Mouse (Mus musculus): ENCODE measurements around the gene Sall1. TPM values are rescaled to one million over a fixed set of nuclear protein-coding genes. Genes with fewer than 3 reads are reported as not detected.

The Sall1 gene
- polyA plus RNA-seq, 1 experiment from 2014 or later = 1.2 TPM

- Histone ChIP-seq H3K4me3 (replicated peaks) (no peak overlapping the region), H3K9ac (no peak overlapping the region), H3K4me2 (no peak overlapping the region), H3K36me3 (no peaks in the 10 kb centered on the region), H3K9me3 (no peaks in the 10 kb centered on the region), H3K27ac (no peak overlapping the region), H3K4me1 (peaks cover 13% of the 10 kb centered on the region; the same call in 1 of the 2 replicates), H3K27me3 (replicated peaks) (peaks cover 10% of the 10 kb centered on the region)
- ATAC-seq (ENCODE audit: insufficient read depth, low FRiP score, low read depth) = no peak
- 36% methylated on average over 6 of the region's 7 CpGs for WGBS
These were observed 35.2 kb downstream of the Sall1 start for GRCm38 (mm10) chr8:89008784-89009183.

DNA sequence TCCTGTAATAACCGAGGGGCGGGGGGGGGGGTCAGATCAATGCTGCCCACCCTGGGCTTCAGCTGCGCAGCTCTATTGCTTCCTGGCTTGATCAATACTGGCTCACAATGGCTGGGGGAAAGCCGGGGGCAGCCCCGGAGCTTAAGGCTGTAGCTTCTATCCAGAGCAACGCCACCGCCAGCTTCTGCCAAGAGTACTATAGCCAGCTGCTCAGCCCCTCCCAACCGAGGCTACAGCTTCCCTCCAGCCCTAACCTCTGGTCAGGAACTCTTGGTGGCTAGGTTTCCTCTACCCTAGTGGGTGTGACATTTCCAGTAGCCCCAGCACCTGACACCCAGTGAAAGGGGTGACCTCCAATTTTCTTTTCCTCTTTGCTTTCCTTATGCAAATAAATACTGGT is 36.8 kb downstream of the Sall1 start:
- 2% methylated on average over 8 of the region's 8 CpGs for WGBS
- ATAC-seq (ENCODE audit: insufficient read depth, low FRiP score, low read depth) = no peak
- Histone ChIP-seq H3K27me3 (replicated peaks) (peaks cover 10% of the 10 kb centered on the region), H3K9me3 (no peaks in the 10 kb centered on the region), H3K9ac (no peak overlapping the region), H3K36me3 (no peaks in the 10 kb centered on the region), H3K4me1 (peaks cover 13% of the 10 kb centered on the region; the same call in 1 of the 2 replicates), H3K4me3 (replicated peaks) (no peak overlapping the region), H3K27ac (no peak overlapping the region), H3K4me2 (peak overlapping the region; percentile 93)

- Histone ChIP-seq H3K36me3 (no peaks in the 10 kb centered on the region), H3K9me3 (no peaks in the 10 kb centered on the region), H3K4me1 (peaks cover 13% of the 10 kb centered on the region; the same call in 1 of the 2 replicates), H3K27ac (no peak overlapping the region), H3K27me3 (replicated peaks) (peaks cover 10% of the 10 kb centered on the region), H3K4me3 (replicated peaks) (peak overlapping the region; percentile 46), H3K9ac (no peak overlapping the region), H3K4me2 (peak overlapping the region; percentile 93)
- no peak for ATAC-seq (ENCODE audit: insufficient read depth, low FRiP score, low read depth)
- under 1% methylated on average over 34 of the region's 34 CpGs for WGBS
These were observed 37.5 kb downstream of the Sall1 start for GRCm38 (mm10) chr8:89006426-89006825.

DNA sequence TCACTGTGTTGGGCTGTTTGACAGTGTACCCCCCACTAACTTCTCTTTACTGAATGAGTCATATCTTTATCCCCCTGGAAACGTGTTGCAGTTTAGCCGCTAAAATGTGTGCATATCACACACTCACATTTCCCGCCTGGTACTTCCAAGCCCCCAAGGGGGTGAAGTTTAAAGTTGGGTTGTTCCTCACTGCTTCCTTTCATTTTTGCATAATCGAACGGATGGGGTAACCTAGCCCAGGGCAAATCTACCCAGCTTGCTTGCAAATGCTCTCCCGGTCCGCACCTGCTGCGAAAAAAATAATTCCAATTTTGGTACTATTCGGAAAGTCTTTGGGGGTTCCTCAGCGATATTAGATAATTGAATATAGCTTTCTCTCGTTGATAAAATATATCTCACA is 38.2 kb downstream of the Sall1 start:
- H3K4me2 ChIP-seq = peak overlapping the region; percentile 93
- no peaks in the 10 kb centered on the region for H3K9me3 ChIP-seq
- H3K27ac ChIP-seq = no peak overlapping the region
- no peaks in the 10 kb centered on the region for H3K36me3 ChIP-seq
- peak overlapping the region; percentile 46; the same call in 1 of the 2 replicates for H3K4me3 ChIP-seq (replicated peaks)
- peaks cover 13% of the 10 kb centered on the region; the same call in 1 of the 2 replicates for H3K4me1 ChIP-seq
- no peak overlapping the region for H3K9ac ChIP-seq
- 33% methylated on average over 11 of the region's 11 CpGs for WGBS
- ATAC-seq (ENCODE audit: insufficient read depth, low FRiP score, low read depth) = no peak
- H3K27me3 ChIP-seq (replicated peaks) = peaks cover 10% of the 10 kb centered on the region

- Histone ChIP-seq H3K36me3 (no peaks in the 10 kb centered on the region), H3K4me3 (replicated peaks) (no peak overlapping the region), H3K9me3 (no peaks in the 10 kb centered on the region), H3K9ac (no peak overlapping the region), H3K27ac (no peak overlapping the region), H3K4me1 (peaks cover 13% of the 10 kb centered on the region; the same call in 1 of the 2 replicates), H3K27me3 (replicated peaks) (peaks cover 10% of the 10 kb centered on the region), H3K4me2 (no peak overlapping the region)
- WGBS = 47% methylated on average over 2 of the region's 2 CpGs
- ATAC-seq (ENCODE audit: insufficient read depth, low FRiP score, low read depth) = no peak
These were observed 39.9 kb downstream of the Sall1 start for GRCm38 (mm10) chr8:89004041-89004440.

DNA sequence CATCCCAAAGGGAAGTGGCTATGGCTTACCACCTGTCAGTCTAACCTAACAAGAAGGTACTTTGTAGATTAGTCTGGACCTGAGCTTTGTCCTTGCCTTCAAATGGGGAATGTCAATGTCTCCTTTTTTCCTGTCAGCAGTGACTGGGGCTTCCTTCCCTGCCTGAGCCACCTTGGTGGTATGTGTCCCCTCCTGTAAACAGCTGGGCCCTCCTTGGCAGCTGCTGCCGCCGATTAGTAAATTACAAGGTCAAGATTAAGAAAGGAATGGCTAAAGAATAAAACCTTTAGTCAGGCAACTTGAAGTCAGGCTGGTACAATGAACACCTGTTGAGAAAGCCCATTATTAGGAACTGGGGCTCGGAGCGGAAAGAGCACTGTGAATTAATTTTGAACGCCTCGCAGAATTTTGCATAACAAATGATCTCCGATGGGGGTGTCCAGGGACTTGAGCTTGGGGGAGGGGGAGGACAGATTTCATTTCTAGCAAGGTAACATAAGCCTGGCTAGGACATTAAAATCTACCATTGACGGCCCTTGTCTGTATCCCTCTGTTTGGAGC is 40.5 kb downstream of the Sall1 start:
- no peak overlapping the region for H3K4me3 ChIP-seq (replicated peaks)
- no peaks in the 10 kb centered on the region for H3K36me3 ChIP-seq
- H3K9me3 ChIP-seq = no peaks in the 10 kb centered on the region
- no peak overlapping the region for H3K9ac ChIP-seq
- no peak overlapping the region for H3K27ac ChIP-seq
- no peak for ATAC-seq (ENCODE audit: insufficient read depth, low FRiP score, low read depth)
- H3K27me3 ChIP-seq (replicated peaks) = peaks cover 10% of the 10 kb centered on the region
- WGBS = 46% methylated on average over 8 of the region's 8 CpGs
- H3K4me1 ChIP-seq = peaks cover 13% of the 10 kb centered on the region; the same call in 1 of the 2 replicates
- no peak overlapping the region for H3K4me2 ChIP-seq

DNA sequence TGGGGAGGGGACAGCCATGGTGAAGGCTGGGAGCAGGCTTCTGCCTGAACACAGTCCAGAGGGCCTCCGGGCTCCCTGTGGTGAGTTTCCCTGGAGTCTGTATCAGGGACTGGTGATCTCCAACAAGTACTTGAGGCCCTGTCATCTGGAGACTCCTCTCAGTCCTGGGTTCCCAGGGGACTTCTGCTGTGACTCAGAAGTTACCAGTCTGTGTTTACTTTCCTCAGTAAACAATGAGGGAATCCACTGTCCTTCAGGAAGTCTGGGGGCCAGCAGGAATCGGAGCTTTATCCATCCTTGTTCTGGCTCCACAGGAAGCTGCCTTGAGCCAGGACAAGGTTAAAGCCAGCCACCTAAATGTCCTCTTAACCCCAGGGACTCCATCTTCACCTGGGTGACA is 41.8 kb downstream of the Sall1 start:
- no peaks in the 10 kb centered on the region for H3K9me3 ChIP-seq
- peaks cover 11% of the 10 kb centered on the region; the same call in 1 of the 2 replicates for H3K4me1 ChIP-seq
- H3K9ac ChIP-seq = no peak overlapping the region
- no peak overlapping the region for H3K27ac ChIP-seq
- ATAC-seq (ENCODE audit: insufficient read depth, low FRiP score, low read depth) = no peak
- no peaks in the 10 kb centered on the region for H3K36me3 ChIP-seq
- peaks cover 6% of the 10 kb centered on the region for H3K27me3 ChIP-seq (replicated peaks)
- WGBS = 61% methylated on average over 2 of the region's 2 CpGs
- H3K4me3 ChIP-seq (replicated peaks) = no peak overlapping the region
- no peak overlapping the region for H3K4me2 ChIP-seq

GRCm38 (mm10) chr8:88997276-88997675 is 46.7 kb downstream of the Sall1 start:
- Histone ChIP-seq H3K36me3 (no peaks in the 10 kb centered on the region), H3K27ac (no peak overlapping the region), H3K27me3 (replicated peaks) (no peaks in the 10 kb centered on the region), H3K9me3 (no peaks in the 10 kb centered on the region), H3K9ac (no peak overlapping the region), H3K4me1 (no peaks in the 10 kb centered on the region), H3K4me2 (no peak overlapping the region), H3K4me3 (replicated peaks) (no peak overlapping the region)
- WGBS = 90% methylated on average over 2 of the region's 2 CpGs
- ATAC-seq (ENCODE audit: insufficient read depth, low FRiP score, low read depth) = no peak

DNA sequence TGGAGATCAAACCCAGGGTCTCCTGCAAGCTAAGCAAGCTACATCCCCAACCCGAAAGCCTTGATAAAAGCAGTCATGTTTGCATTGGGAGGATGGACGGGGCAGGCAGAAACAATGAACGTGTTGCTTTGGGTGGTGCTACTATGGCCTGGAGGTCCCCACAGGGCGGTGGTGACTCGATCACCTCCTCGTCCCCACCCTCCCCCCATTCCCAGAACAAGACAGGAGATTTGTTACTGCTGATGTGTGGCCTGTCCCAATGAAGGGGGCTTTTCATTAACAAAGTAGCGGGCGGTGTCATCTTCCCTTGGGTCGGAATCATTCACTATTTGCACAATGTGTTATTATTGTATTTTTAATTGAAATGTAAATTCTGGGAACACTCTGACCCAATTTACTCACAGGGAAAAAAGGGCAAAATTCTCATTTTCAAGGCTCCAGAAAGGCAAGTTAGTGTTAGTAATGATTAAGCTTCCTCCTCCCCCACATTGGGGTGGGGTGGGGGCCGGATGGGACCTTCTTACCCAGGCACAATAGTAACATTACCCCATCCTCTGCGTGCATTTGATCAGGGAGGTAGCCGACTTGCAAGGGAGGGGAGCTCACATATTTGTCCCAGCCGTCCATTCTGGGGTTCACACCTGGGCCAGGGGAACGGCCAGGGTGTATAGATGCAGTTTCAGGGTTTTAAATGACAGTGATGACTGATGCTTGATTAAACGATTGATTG is 52.0 kb downstream of the Sall1 start:
- Histone ChIP-seq H3K9me3 (no peaks in the 10 kb centered on the region), H3K9ac (no peak overlapping the region), H3K27ac (no peak overlapping the region), H3K4me1 (no peaks in the 10 kb centered on the region), H3K36me3 (no peaks in the 10 kb centered on the region), H3K4me2 (no peak overlapping the region), H3K4me3 (replicated peaks) (no peak overlapping the region), H3K27me3 (replicated peaks) (no peaks in the 10 kb centered on the region)
- no peak for ATAC-seq (ENCODE audit: insufficient read depth, low FRiP score, low read depth)
- 61% methylated on average over 15 of the region's 15 CpGs for WGBS

DNA sequence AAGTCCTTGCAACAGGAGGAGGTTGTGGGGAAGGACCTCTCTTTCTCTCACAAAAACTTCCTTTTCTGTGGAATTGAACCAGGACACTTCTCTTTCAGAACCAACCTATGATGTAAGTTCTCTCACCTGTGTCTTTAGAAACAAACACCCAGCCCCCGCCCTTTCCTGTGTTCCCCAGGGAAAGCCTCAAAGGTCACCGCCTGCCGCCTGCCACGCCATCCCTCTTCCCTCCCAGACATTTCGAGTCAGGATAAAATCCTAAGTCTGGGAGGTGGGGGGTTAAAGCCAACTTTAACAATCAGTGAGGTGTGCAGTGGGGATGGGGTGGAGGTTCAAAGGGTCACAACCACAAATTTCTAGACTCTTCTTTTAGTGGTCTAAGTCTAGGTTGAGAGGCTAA is 52.8 kb downstream of the Sall1 start:
- H3K27me3 ChIP-seq (replicated peaks) = no peaks in the 10 kb centered on the region
- H3K27ac ChIP-seq = no peak overlapping the region
- no peaks in the 10 kb centered on the region for H3K9me3 ChIP-seq
- H3K4me2 ChIP-seq = no peak overlapping the region
- ATAC-seq (ENCODE audit: insufficient read depth, low FRiP score, low read depth) = no peak
- H3K4me1 ChIP-seq = no peaks in the 10 kb centered on the region
- no peak overlapping the region for H3K4me3 ChIP-seq (replicated peaks)
- 44% methylated on average over 5 of the region's 5 CpGs for WGBS
- H3K9ac ChIP-seq = no peak overlapping the region
- no peaks in the 10 kb centered on the region for H3K36me3 ChIP-seq

DNA sequence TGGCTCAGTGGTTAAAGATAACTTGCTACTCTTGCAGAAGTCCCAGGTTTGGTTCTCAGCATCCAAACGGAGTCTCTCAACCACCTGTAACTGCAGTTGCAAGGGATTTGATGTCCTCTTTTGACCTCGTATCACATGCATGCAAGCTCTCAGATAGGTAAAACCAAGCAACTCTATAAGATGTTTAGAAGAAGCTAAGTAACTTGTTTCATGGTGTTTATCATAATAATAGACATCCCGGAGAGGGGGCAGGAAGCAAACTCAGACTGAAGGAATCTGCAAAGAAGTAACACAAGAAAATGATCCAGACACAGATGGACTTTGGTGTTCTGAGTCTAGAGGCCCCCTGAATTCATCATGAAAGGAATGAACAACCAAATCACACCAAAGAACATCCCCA is 55.0 kb downstream of the Sall1 start:
- no peaks in the 10 kb centered on the region for H3K4me1 ChIP-seq
- H3K4me2 ChIP-seq = no peak overlapping the region
- no peaks in the 10 kb centered on the region for H3K9me3 ChIP-seq
- no peaks in the 10 kb centered on the region for H3K27me3 ChIP-seq (replicated peaks)
- no peak overlapping the region for H3K4me3 ChIP-seq (replicated peaks)
- no peak for ATAC-seq (ENCODE audit: insufficient read depth, low FRiP score, low read depth)
- WGBS = 72% methylated on average over 3 of the region's 3 CpGs
- H3K27ac ChIP-seq = no peak overlapping the region
- H3K9ac ChIP-seq = no peak overlapping the region
- H3K36me3 ChIP-seq = no peaks in the 10 kb centered on the region

DNA sequence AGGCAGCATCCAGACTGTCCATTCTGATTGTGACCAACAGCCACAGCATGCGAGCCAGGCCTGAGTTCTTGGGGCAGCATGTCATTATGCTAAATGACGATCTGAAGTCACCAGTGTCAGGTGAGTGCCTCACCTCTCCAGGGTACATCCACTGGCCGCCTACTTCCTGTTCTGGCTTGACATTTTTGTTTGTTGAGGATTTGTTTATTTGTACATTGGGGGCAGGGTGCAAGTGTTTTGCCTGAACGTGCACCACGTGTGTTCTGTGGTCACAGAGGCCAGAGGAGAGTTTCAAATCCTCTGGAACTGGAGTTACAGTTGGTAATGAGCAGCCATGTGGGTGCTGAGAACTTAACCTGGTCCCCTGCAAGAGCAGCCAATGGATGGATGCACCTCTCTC is 60.5 kb downstream of the Sall1 start:
- H3K27me3 ChIP-seq (replicated peaks) = no peaks in the 10 kb centered on the region
- no peak overlapping the region for H3K4me3 ChIP-seq (replicated peaks)
- 73% methylated on average over 5 of the region's 5 CpGs for WGBS
- H3K4me2 ChIP-seq = no peak overlapping the region
- no peaks in the 10 kb centered on the region for H3K9me3 ChIP-seq
- H3K36me3 ChIP-seq = no peaks in the 10 kb centered on the region
- no peak overlapping the region for H3K27ac ChIP-seq
- H3K4me1 ChIP-seq = no peaks in the 10 kb centered on the region
- no peak for ATAC-seq (ENCODE audit: insufficient read depth, low FRiP score, low read depth)
- H3K9ac ChIP-seq = no peak overlapping the region

All from stomach, embryonic 15.5 days (tissue).